Mouse (Mus musculus): ENCODE data around the gene Gdnf. TPM values are rescaled to one million over a fixed set of nuclear protein-coding genes. Genes with fewer than 3 reads are reported as not detected.

Gene Gdnf
- polyA plus RNA-seq, 1 experiment from 2014 or later = 0.72 TPM

DNA sequence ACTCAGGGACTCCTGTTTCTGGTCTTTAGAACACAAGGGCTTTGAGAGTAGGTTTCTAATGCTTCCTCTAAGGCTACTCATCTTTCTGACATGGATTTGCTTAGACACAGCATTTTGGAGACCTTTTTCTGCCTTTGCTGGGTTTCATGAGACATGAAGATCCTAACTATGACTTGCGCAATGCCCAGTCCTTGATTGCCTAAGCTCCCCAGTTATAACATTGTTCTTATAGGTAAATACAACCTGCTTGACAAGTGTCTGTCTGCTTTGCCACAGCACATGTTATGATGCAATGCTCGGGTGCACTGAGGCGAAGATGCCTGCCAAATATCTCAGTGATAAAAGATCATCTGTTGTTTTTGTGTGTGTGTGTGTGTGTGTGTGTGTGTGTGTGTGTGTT is 54.7 kb downstream of the Gdnf start:
- Histone ChIP-seq H3K9ac (ENCODE audit: low read length) (no peak overlapping the region), H3K27me3 (ENCODE audit: control insufficient read depth, insufficient read depth, low read length) (no peaks in the 10 kb centered on the region), H3K36me3 (ENCODE audit: control insufficient read depth, insufficient read depth, low read length) (no peaks in the 10 kb centered on the region), H3K4me3 (ENCODE audit: low read depth, low read length) (no peak overlapping the region), H3K27ac (replicated peaks) (no peak overlapping the region), H3K9me3 (ENCODE audit: control insufficient read depth, low read length) (no peaks in the 10 kb centered on the region), H3K4me1 (replicated peaks; ENCODE audit: control insufficient read depth, insufficient read depth) (no peaks in the 10 kb centered on the region), H3K4me2 (replicated peaks; ENCODE audit: low read depth) (no peak overlapping the region)
- ATAC-seq (ENCODE audit: low FRiP score, low TSS enrichment) = no peak
- no peak for TF ChIP-seq CTCF (IDR thresholded peaks at IDR 0.05; ENCODE audit: low read depth)
- TF ChIP-seq EP300 (optimal IDR thresholded peaks at IDR 0.05) = no peak
- 82% methylated on average over 3 of the region's 3 CpGs for WGBS
- no peak for DNase-seq (ENCODE audit: low spot score)

DNA sequence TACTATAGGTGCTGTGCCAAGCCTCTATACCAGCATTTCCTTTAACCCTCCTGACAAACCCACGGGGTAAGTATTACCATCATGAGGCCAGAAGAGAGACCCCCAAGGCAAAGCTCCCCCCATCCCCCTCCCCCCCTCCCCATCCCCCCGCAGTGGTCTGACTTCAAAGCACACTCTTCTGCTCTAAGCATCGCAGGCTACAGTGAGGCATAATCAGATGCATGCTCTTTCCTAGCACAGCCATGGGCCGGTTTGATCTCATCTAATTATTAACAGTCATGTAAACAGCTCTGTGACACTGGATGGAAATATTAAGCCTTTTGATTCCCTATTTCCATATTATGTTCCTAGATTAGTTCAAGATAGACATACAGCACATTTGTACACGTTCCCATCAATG is 61.8 kb downstream of the Gdnf start:
- H3K27me3 ChIP-seq (ENCODE audit: control insufficient read depth, insufficient read depth, low read length) = no peaks in the 10 kb centered on the region
- 65% methylated on average over 5 of the region's 5 CpGs for WGBS
- DNase-seq (ENCODE audit: low spot score) = no peak
- H3K4me2 ChIP-seq (replicated peaks; ENCODE audit: low read depth) = no peak overlapping the region
- TF ChIP-seq EP300 (optimal IDR thresholded peaks at IDR 0.05) (no peak), CTCF (IDR thresholded peaks at IDR 0.05; ENCODE audit: low read depth) (no peak)
- no peaks in the 10 kb centered on the region for H3K9me3 ChIP-seq (ENCODE audit: control insufficient read depth, low read length)
- no peak overlapping the region for H3K27ac ChIP-seq (replicated peaks)
- H3K9ac ChIP-seq (ENCODE audit: low read length) = no peak overlapping the region
- no peak overlapping the region for H3K4me3 ChIP-seq (ENCODE audit: low read depth, low read length)
- no peaks in the 10 kb centered on the region for H3K36me3 ChIP-seq (ENCODE audit: control insufficient read depth, insufficient read depth, low read length)
- ATAC-seq (ENCODE audit: low FRiP score, low TSS enrichment) = no peak
- no peaks in the 10 kb centered on the region for H3K4me1 ChIP-seq (replicated peaks; ENCODE audit: control insufficient read depth, insufficient read depth)

DNA sequence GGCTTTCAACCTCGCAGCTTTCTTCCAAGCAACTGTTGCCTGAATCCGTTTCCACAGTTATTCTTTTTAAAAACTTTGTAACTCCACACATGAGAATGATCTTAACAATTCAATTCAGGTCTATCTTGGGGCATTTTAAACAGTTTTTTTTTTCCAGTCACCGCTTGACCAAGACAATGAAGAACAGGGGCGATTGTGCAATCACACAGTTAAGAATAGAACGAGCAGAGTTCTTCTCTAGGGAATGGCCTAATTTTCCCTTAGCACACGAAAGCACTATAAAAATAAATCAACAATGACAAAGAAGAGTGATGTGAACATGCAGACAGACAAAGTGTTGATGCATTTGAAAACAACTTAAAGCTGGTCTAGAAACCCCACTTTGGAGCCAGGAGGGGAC is 65.2 kb downstream of the Gdnf start:
- Histone ChIP-seq H3K4me1 (replicated peaks; ENCODE audit: control insufficient read depth, insufficient read depth) (no peaks in the 10 kb centered on the region), H3K27ac (replicated peaks) (no peak overlapping the region), H3K4me3 (ENCODE audit: low read depth, low read length) (no peak overlapping the region), H3K36me3 (ENCODE audit: control insufficient read depth, insufficient read depth, low read length) (no peaks in the 10 kb centered on the region), H3K9ac (ENCODE audit: low read length) (no peak overlapping the region), H3K9me3 (ENCODE audit: control insufficient read depth, low read length) (no peaks in the 10 kb centered on the region), H3K27me3 (ENCODE audit: control insufficient read depth, insufficient read depth, low read length) (no peaks in the 10 kb centered on the region), H3K4me2 (replicated peaks; ENCODE audit: low read depth) (no peak overlapping the region)
- ATAC-seq (ENCODE audit: low FRiP score, low TSS enrichment) (no peak), DNase-seq (ENCODE audit: low spot score) (no peak)
- 59% methylated on average over 6 of the region's 6 CpGs for WGBS
- TF ChIP-seq CTCF (IDR thresholded peaks at IDR 0.05; ENCODE audit: low read depth) = no peak
- no peak for TF ChIP-seq EP300 (optimal IDR thresholded peaks at IDR 0.05)

DNA sequence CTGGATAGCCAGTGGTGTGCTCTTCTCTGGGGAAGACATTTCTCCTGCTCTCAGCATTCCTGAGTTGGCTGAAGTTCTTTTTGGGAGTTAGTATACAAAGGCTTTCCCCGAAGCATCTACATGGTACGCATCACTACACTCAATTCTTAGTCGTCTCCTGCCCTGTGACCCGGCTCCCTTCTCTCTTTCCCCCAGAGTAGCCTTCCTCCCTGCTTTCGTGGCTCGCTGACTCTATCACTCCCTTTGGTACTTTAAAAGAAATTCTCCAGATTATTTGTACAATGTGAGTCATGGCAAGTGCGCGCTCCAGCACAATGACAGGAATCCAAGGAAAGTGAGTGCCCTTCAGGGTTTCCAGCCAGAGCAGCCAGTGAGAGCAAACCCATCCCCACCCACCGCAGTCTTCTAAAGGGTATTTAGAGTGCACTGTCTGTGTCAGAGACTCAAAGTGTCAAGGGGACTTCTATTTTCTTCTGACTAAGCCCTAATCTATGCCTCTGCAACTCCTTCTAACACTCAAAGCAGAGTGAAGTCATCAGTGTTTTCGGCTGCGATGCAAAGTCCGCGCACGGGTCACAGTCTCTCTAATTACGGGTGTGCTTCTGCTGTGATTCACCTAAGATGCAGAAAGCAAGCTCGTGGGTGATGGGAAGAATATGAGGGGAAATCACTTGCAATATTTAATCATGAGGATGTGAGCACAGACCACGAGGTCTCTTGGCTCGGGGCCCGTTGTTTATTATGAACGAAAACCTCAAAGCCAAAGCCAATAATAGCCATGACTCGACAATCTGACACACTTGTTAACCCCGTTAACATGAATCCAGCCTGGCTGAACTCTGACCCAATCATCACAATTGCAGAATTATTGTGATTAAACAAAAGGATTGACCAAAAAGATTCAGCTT is 67.2 kb downstream of the Gdnf start:
- DNase-seq (ENCODE audit: low spot score) (no peak), ATAC-seq (ENCODE audit: low FRiP score, low TSS enrichment) (no peak)
- TF ChIP-seq CTCF (IDR thresholded peaks at IDR 0.05; ENCODE audit: low read depth) (no peak), EP300 (optimal IDR thresholded peaks at IDR 0.05) (no peak)
- WGBS = 53% methylated on average over 22 of the region's 22 CpGs
- H3K27ac ChIP-seq (replicated peaks) = no peak overlapping the region
- H3K27me3 ChIP-seq (ENCODE audit: control insufficient read depth, insufficient read depth, low read length) = no peaks in the 10 kb centered on the region
- H3K4me2 ChIP-seq (replicated peaks; ENCODE audit: low read depth) = no peak overlapping the region
- 0 out of 2 replicates have a peak, but pooled peaks cover 2% of the 10 kb centered on the region for H3K36me3 ChIP-seq (ENCODE audit: control insufficient read depth, insufficient read depth, low read length)
- H3K9me3 ChIP-seq (ENCODE audit: control insufficient read depth, low read length) = no peaks in the 10 kb centered on the region
- no peaks in the 10 kb centered on the region for H3K4me1 ChIP-seq (replicated peaks; ENCODE audit: control insufficient read depth, insufficient read depth)
- no peak overlapping the region for H3K9ac ChIP-seq (ENCODE audit: low read length)
- H3K4me3 ChIP-seq (ENCODE audit: low read depth, low read length) = no peak overlapping the region

DNA sequence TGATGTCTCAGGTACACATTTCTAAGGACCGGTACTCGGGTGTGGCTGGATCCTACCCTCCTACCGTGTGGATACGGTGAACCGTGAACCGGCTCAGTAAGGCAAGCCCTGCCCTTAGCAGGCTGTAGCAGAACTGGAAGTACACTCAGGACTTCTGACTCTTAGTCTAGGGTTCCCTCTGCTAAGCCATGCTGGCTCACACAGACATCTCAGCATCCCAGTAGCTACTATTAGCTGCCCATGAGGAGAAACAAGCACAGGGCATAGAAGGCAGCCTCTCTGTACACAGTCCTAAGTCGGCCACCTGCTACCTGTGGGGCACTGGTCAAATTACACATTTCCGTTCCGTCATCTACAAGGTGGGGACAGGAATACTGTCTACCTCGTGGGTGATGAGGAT is 68.2 kb downstream of the Gdnf start:
- no peak overlapping the region for H3K9ac ChIP-seq (ENCODE audit: low read length)
- no peak overlapping the region for H3K4me2 ChIP-seq (replicated peaks; ENCODE audit: low read depth)
- H3K4me3 ChIP-seq (ENCODE audit: low read depth, low read length) = no peak overlapping the region
- H3K36me3 ChIP-seq (ENCODE audit: control insufficient read depth, insufficient read depth, low read length) = 0 out of 2 replicates have a peak, but pooled peaks cover 2% of the 10 kb centered on the region
- no peak for ATAC-seq (ENCODE audit: low FRiP score, low TSS enrichment)
- no peak for DNase-seq (ENCODE audit: low spot score)
- no peaks in the 10 kb centered on the region for H3K4me1 ChIP-seq (replicated peaks; ENCODE audit: control insufficient read depth, insufficient read depth)
- WGBS = 73% methylated on average over 10 of the region's 10 CpGs
- H3K9me3 ChIP-seq (ENCODE audit: control insufficient read depth, low read length) = no peaks in the 10 kb centered on the region
- TF ChIP-seq CTCF (IDR thresholded peaks at IDR 0.05; ENCODE audit: low read depth) (no peak), EP300 (optimal IDR thresholded peaks at IDR 0.05) (no peak)
- no peaks in the 10 kb centered on the region for H3K27me3 ChIP-seq (ENCODE audit: control insufficient read depth, insufficient read depth, low read length)
- H3K27ac ChIP-seq (replicated peaks) = no peak overlapping the region

DNA sequence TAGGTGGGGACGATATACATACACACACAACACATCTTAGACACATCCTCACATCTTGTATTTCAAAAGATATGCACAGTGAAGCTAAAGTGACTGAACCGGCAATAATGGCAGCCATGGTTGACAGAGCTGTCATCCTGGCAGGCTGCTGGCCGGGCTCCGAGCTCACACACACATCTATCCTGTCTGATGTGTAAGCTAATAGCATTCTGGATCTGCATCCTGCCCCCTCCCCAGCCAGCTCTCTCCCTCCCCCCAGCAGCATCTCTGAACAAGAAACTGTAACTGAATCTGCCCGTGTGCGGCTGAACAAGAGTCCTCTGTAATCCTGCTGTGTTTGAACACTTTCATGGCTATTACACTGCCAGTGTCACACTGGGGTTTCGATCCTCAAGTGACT is 69.3 kb downstream of the Gdnf start:
- H3K4me3 ChIP-seq (ENCODE audit: low read depth, low read length) = no peak overlapping the region
- no peak overlapping the region for H3K9ac ChIP-seq (ENCODE audit: low read length)
- H3K9me3 ChIP-seq (ENCODE audit: control insufficient read depth, low read length) = no peaks in the 10 kb centered on the region
- H3K27me3 ChIP-seq (ENCODE audit: control insufficient read depth, insufficient read depth, low read length) = no peaks in the 10 kb centered on the region
- H3K4me1 ChIP-seq (replicated peaks; ENCODE audit: control insufficient read depth, insufficient read depth) = no peaks in the 10 kb centered on the region
- WGBS = 77% methylated on average over 7 of the region's 7 CpGs
- TF ChIP-seq EP300 (optimal IDR thresholded peaks at IDR 0.05) (no peak), CTCF (IDR thresholded peaks at IDR 0.05; ENCODE audit: low read depth) (no peak)
- ATAC-seq (ENCODE audit: low FRiP score, low TSS enrichment) (no peak), DNase-seq (ENCODE audit: low spot score) (no peak)
- no peak overlapping the region for H3K4me2 ChIP-seq (replicated peaks; ENCODE audit: low read depth)
- no peak overlapping the region for H3K27ac ChIP-seq (replicated peaks)
- H3K36me3 ChIP-seq (ENCODE audit: control insufficient read depth, insufficient read depth, low read length) = 0 out of 2 replicates have a peak, but pooled peaks cover 2% of the 10 kb centered on the region

Data from stomach, postnatal 0 days (tissue).